Mouse (Mus musculus) heart, embryonic 13.5 days (tissue): ENCODE results near the gene Rhot2. TPM values are rescaled to one million over a fixed set of nuclear protein-coding genes. Genes with fewer than 3 reads are reported as not detected.

ENCODE experiments used
- ATAC-seq: fragments of 200-750 bp; cut with Nextera tagmentation; 2 replicates; pipeline ENCODE4 v1.8.0; 2017; ENCODE audit warnings: moderate TSS enrichment; ENCODE audit not compliant: insufficient number of reproducible peaks, low FRiP score, low TSS enrichment; ENCODE audit errors: extremely low read depth
- H3K27ac ChIP-seq: fragments of 300-500 bp; sonication (generic); replicated peaks from 2 replicates; pipeline ENCODE4 v1.5.1; 2015; ENCODE audit warnings: moderate library complexity, mild to moderate bottlenecking, inconsistent platforms
- H3K27me3 ChIP-seq: fragments of 300-500 bp; sonication (generic); replicated peaks from 2 replicates; pipeline ENCODE4 v1.6.1; 2015; ENCODE audit warnings: mild to moderate bottlenecking, inconsistent platforms
- H3K36me3 ChIP-seq: fragments of 300-500 bp; sonication (generic); 2 replicates; pipeline ENCODE4 v1.6.1; 2015; ENCODE audit warnings: mild to moderate bottlenecking, inconsistent platforms
- H3K4me1 ChIP-seq: fragments of 300-500 bp; sonication (generic); 2 replicates; pipeline ENCODE4 v1.6.1; 2015; ENCODE audit warnings: inconsistent platforms
- H3K4me2 ChIP-seq: fragments of 300-500 bp; sonication (generic); 2 replicates; pipeline ENCODE4 v1.6.1; 2015; ENCODE audit warnings: inconsistent platforms, mild to moderate bottlenecking, moderate library complexity
- H3K4me3 ChIP-seq: fragments of 300-500 bp; sonication (generic); 2 replicates; pipeline ENCODE4 v1.5.1; 2015; ENCODE audit warnings: moderate library complexity, mild to moderate bottlenecking, inconsistent platforms
- H3K9ac ChIP-seq: fragments of 300-500 bp; sonication (generic); 2 replicates; pipeline ENCODE4 v1.6.1; 2015; ENCODE audit warnings: inconsistent platforms, mild to moderate bottlenecking, moderate library complexity
- H3K9me3 ChIP-seq: fragments of 300-500 bp; sonication (generic); 2 replicates; pipeline ENCODE4 v1.6.1; 2016; ENCODE audit warnings: inconsistent platforms
- WGBS: fragments of 180-500 bp; shearing (Covaris S2); methylation state at CpG from one replicate; pipeline ENCODE4 v1.1.7; 2015; ENCODE audit warnings: mixed read lengths; 5-methylcytosine and 5-hydroxymethylcytosine counted together
- polyA plus RNA-seq: library from polyadenylated mRNA; unstranded; fragments of >200 nt; fragmentation: Nextera tagmentation; extraction: Ambion mirVana; gene quantifications from 2 replicates; pipeline ENCODE4 v1.2.1, GENCODE M21; 2015

The Rhot2 gene
- polyA plus RNA-seq, 1 experiment from 2014 or later = 18.3 TPM

DNA sequence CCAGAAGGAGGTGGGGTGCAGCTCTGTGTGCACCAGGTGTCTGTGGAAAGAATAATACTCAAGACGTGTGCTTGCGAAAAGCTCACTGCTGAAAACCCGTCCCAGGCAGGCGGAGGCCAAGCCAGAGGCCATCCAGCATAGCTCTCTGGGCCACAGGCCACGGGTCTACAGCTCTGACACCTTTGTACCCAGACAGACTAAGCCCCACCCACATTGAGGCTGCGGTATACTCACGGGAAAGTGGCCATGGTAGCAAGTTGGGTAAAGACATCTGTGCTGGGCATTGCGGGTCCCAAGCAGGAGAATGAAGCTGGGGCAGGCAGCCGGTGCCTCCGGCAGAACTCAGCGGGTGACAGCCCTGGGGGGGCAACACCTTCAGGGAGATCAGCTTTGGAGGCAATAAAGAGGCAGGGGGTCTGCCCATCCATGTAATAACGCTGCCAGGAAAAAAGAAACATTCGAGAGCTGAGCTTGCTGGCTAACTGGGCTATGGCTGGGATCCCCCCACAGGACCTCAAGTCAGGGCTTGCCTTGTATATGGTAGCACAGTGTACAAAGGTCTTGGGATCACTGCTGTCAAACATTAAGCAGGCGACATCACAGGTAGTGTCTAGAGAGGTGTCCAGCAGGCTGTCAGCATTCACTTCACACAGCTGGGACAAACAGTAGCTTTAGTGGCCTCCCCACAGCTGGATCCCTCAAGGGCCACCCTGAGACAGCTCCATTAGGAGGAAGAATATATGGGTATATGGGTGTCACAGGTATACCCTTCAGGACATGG lies 5.0 kb downstream of the Rhot2 start:
- Histone ChIP-seq H3K36me3 (peaks cover 68% of the 10 kb centered on the region), H3K27ac (no peak overlapping the region), H3K9ac (no peak overlapping the region), H3K4me1 (peaks cover 53% of the 10 kb centered on the region), H3K4me2 (no peak overlapping the region), H3K4me3 (no peak overlapping the region), H3K27me3 (no peaks in the 10 kb centered on the region), H3K9me3 (no peaks in the 10 kb centered on the region)
- ATAC-seq = no peak
- 82% methylated on average over 14 of the region's 14 CpGs for WGBS

GRCm38 (mm10) chr17:25838904-25839303 lies 5.7 kb downstream of the Rhot2 start:
- H3K9me3 ChIP-seq = no peaks in the 10 kb centered on the region
- no peak overlapping the region for H3K4me3 ChIP-seq
- peaks cover 71% of the 10 kb centered on the region for H3K36me3 ChIP-seq
- H3K4me2 ChIP-seq = no peak overlapping the region
- H3K27me3 ChIP-seq = no peaks in the 10 kb centered on the region
- H3K4me1 ChIP-seq = peaks cover 58% of the 10 kb centered on the region
- 0 out of 2 replicates have a peak overlapping the region, but pooled peaks have one; percentile 5 for H3K9ac ChIP-seq
- H3K27ac ChIP-seq = no peak overlapping the region
- no peak for ATAC-seq
- WGBS = 79% methylated on average over 4 of the region's 4 CpGs

DNA sequence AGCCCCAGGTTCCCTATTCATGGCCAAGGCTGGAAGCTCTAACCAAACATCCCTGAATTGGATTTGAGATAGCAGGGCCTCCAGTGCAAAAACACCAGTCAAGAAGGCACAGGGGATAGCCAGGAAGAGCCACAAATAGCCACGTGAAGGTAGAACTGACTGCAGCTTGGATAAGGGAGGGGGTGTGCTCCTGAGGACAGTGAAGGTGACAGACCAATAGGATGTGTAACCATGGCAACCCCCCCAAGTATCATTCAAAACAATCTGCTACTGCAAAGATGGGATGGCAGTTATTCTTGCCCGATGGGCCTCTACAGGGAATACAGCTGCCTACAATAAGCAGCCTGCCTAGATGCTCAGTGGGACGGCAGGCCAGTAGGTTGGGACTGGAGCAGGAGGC lies 7.1 kb downstream of the Rhot2 start:
- Histone ChIP-seq H3K4me3 (peak overlapping the region; percentile 53; the same call in 1 of the 2 replicates), H3K9me3 (no peaks in the 10 kb centered on the region), H3K27ac (peak overlapping the region; percentile 74), H3K4me1 (peaks cover 49% of the 10 kb centered on the region), H3K4me2 (peak overlapping the region; percentile 86), H3K27me3 (no peaks in the 10 kb centered on the region), H3K9ac (peak overlapping the region; percentile 84), H3K36me3 (peaks cover 69% of the 10 kb centered on the region)
- 44% methylated on average over 3 of the region's 3 CpGs for WGBS
- no peak for ATAC-seq

- H3K9me3 ChIP-seq = no peaks in the 10 kb centered on the region
- ATAC-seq = no peak
- H3K4me2 ChIP-seq = peak within 1 kb of the TSS; percentile 86
- peaks cover 64% of the 10 kb centered on the region for H3K36me3 ChIP-seq
- 2% methylated on average over 29 of the region's 29 CpGs for WGBS
- H3K4me3 ChIP-seq = peak within 1 kb of the TSS; percentile 53
- H3K27ac ChIP-seq = peak within 1 kb of the TSS; percentile 74
- H3K27me3 ChIP-seq = no peaks in the 10 kb centered on the region
- H3K9ac ChIP-seq = peak within 1 kb of the TSS; percentile 84
- peaks cover 51% of the 10 kb centered on the region for H3K4me1 ChIP-seq
Measured at GRCm38 (mm10) chr17:25837076-25837410, 7.6 kb downstream of the Rhot2 start, which contains the start of gene Rhbdl1. TSS of gene Rhbdl1 (minus strand) at chr17:25837295.

DNA sequence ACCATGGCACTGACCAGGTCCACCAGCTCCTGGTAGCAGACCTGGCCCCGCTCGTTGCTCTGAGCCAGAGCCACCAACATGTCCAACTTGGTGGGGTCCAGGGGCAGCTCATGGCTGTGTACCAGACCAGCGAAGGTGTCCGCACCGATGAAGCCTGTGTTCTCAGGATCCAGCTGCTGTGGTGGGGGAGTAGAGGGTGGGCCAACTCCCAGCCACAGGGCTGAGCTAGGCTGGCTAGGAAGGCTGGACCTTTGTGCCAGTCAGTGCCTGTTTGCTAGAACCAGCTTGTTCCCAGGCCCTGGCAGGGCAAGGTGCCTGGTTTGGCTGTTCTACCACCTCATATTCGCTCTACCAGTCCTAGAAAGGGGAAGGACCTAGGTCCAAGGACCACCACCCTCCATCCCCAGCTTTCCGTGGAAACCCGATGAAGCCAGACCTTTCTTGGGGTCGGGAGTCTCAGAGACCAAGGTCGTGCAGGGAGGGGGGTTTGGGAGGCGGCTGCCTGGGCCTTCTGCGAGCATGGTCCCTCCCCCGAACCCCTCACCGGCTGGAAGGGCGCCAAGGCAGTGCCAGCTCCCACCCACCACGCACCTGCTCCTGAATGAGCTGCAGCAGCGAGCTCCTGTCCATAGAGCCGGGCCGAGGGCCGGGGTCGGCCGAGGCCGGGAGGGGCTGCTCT lies 8.1 kb downstream of the Rhot2 start:
- no peaks in the 10 kb centered on the region for H3K27me3 ChIP-seq
- WGBS = 20% methylated on average over 21 of the region's 23 CpGs
- H3K9ac ChIP-seq = peak overlapping the region; percentile 84
- no peak for ATAC-seq
- peak overlapping the region; percentile 53 for H3K4me3 ChIP-seq
- H3K9me3 ChIP-seq = no peaks in the 10 kb centered on the region
- H3K36me3 ChIP-seq = peaks cover 63% of the 10 kb centered on the region
- peaks cover 56% of the 10 kb centered on the region for H3K4me1 ChIP-seq
- peak overlapping the region; percentile 86 for H3K4me2 ChIP-seq
- peak overlapping the region; percentile 74 for H3K27ac ChIP-seq

GRCm38 (mm10) chr17:25835816-25836215 lies 8.8 kb downstream of the Rhot2 start:
- Histone ChIP-seq H3K27ac (0 out of 2 replicates have a peak overlapping the region, but pooled peaks have one; percentile 74), H3K4me1 (peaks cover 63% of the 10 kb centered on the region), H3K4me3 (no peak overlapping the region), H3K36me3 (peaks cover 63% of the 10 kb centered on the region), H3K27me3 (no peaks in the 10 kb centered on the region), H3K4me2 (peak overlapping the region; percentile 86), H3K9ac (peak overlapping the region; percentile 92; the same call in 1 of the 2 replicates), H3K9me3 (no peaks in the 10 kb centered on the region)
- WGBS = 94% methylated on average over 16 of the region's 16 CpGs
- ATAC-seq = no peak

DNA sequence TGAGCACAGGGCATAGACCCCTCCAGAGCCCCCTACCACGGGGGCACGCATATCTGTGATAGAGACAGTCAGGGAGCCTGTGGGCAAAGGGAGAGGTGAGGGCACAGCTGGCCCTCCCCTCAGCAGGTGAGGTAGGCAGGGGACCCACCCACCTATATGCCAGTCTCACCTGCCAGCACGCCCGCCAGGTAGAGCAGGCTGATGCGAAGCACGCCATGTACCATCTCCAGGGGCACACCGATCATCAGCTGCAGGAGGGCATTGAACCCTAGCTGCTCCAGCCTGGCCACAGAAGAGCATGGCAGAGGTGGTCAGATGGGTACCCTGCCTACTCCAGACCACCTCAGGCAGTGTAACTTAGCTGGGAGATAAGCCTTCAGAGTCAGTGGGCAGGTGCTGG lies 9.3 kb downstream of the Rhot2 start:
- no peak for ATAC-seq
- Histone ChIP-seq H3K9ac (peak overlapping the region; percentile 92), H3K4me2 (peak overlapping the region; percentile 99), H3K4me1 (peaks cover 68% of the 10 kb centered on the region), H3K27ac (no peak overlapping the region), H3K9me3 (no peaks in the 10 kb centered on the region), H3K36me3 (peaks cover 63% of the 10 kb centered on the region), H3K4me3 (peak overlapping the region; percentile 74; the same call in 1 of the 2 replicates), H3K27me3 (no peaks in the 10 kb centered on the region)
- 91% methylated on average over 7 of the region's 7 CpGs for WGBS

DNA sequence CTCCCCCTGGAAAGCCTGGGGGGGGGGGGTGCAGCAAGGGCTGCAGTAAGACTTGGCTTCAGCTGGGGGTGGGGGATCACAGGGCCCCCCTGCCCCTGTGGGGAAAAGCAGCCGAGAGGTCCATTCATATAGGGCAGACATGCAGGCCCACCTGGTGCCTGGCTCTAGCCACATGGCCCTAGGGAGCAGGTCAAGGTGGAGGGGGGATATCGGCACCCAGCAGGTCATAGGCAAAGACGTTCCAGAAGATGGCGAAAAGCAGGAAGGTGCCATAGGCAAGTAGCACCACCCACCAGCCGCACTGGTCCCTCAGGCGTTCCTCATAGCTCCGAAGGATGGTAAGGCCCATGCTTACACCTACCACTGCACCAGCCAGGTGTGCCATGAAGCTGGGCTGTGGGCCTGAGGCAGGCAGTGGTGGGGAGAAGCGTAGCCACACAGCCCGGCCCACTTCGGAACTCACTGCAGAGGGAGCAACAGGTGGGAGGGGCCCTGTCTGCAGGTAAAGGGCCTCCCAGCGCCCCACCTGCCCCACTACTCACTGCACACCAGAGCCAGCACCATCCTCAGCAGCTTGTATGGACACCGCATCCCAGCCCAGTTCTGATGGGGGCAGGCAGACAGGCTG lies 9.9 kb downstream of the Rhot2 start:
- Histone ChIP-seq H3K9me3 (no peaks in the 10 kb centered on the region), H3K4me2 (peak overlapping the region; percentile 99), H3K9ac (peak overlapping the region; percentile 92), H3K27me3 (no peaks in the 10 kb centered on the region), H3K4me3 (peak overlapping the region; percentile 74), H3K27ac (peak overlapping the region; percentile 98), H3K4me1 (peaks cover 74% of the 10 kb centered on the region), H3K36me3 (peaks cover 63% of the 10 kb centered on the region)
- ATAC-seq = no peak
- WGBS = 85% methylated on average over 12 of the region's 12 CpGs

DNA sequence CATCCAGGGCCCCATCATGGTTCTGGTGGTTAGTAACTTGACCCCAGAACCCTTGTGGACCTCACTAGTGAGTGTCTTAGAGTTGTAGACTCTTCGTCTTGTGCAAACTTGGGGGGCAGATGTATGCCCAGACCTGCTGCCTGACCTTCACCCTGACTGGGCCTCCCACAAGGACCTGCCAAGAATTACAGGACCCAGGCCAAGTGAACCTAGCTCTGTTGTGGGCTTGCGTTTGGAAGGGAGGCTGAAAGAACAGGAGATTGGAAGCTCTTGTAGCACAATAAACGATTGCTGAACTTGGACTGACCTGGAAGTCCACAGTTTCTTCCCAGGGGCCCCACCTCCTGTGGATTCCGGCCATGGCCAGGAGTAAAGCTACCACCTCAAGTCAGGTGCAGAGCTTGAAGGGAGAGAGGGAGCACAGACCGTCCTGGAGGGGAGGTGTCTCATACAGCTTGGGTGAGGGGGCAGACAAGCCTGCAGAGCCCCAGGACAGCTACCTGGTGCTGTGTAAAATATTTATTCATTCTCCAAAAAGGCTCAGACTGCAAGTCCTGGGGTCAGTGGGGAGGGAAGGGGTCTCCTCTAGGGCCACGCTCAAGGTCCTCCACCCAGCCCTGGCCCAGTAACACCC lies 10.6 kb downstream of the Rhot2 start:
- Histone ChIP-seq H3K9ac (peak overlapping the region; percentile 92), H3K4me3 (peak overlapping the region; percentile 74), H3K27ac (peak overlapping the region; percentile 98), H3K4me1 (peaks cover 78% of the 10 kb centered on the region), H3K27me3 (no peaks in the 10 kb centered on the region), H3K36me3 (peaks cover 58% of the 10 kb centered on the region), H3K9me3 (no peaks in the 10 kb centered on the region), H3K4me2 (peak overlapping the region; percentile 99)
- 21% methylated on average over 6 of the region's 6 CpGs for WGBS
- no peak for ATAC-seq

DNA sequence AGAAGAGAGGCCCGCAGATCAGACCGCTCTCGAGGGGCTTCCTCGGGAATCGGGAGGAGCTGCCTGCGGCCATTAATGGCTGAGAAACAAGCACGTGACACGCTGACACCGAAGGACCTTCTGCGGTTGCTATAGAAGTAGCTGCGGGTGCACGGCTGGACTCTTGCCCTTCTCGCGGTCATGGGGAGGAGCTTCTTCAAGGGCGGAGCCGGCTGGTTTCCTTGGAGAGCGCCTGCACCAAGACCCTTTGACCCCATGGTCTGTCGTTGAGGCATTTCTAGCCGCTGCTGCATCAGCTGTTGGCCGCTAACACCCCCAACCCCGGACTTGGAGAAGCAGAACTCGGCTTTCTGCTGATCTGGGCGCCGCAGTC lies 11.4 kb downstream of the Rhot2 start, which contains the start of gene Stub1:
Gene Stub1, minus strand, starts transcription at position 114 of the 373 bp plus-strand sequence.
- Histone ChIP-seq H3K4me2 (peak within 1 kb of the TSS; percentile 99), H3K9ac (peak within 1 kb of the TSS; percentile 92), H3K9me3 (no peaks in the 10 kb centered on the region), H3K27ac (peak within 1 kb of the TSS; percentile 98), H3K4me3 (peak within 1 kb of the TSS; percentile 74), H3K27me3 (no peaks in the 10 kb centered on the region), H3K4me1 (peaks cover 82% of the 10 kb centered on the region), H3K36me3 (peaks cover 50% of the 10 kb centered on the region)
- WGBS = under 1% methylated on average over 24 of the region's 24 CpGs
- ATAC-seq = peak; percentile 64
